Comparison of ENCODE assay signal across 21 mouse cellular contexts in genomic region chr5:88690681-88691505, GRCm38 (mm10). TPM values are rescaled to one million over a fixed set of nuclear protein-coding genes. Genes with fewer than 3 reads are reported as not detected.
DNase-seq lines count a peak whose midpoint lies in the region; ATAC-seq and TF ChIP-seq lines count a peak whose summit lies in the region.
"Had no signal": no experiment of that assay in that cellular context is flagged by ENCODE, and none has a peak within 500 bp of the region (broad histone marks: within the 10 kb centered on the region; RNA-seq: fewer than 3 reads in every experiment).

No protein-coding gene starts in this region.

- WGBS in liver, embryonic 12.5 days (ENCODE audit: insufficient replicate concordance) = 64% methylated on average over 10 of the region's 10 CpGs
- WGBS in liver, embryonic 15.5 days (ENCODE audit: insufficient replicate concordance) = 59% methylated on average over 10 of the region's 10 CpGs
- 74% methylated on average over 10 of the region's 10 CpGs for WGBS in hindbrain, embryonic 12.5 days

- TF ChIP-seq EP300 in CH12.LX (IDR thresholded peaks at IDR 0.05; ENCODE audit: low read length) = no peak

- ATAC-seq in liver, embryonic 12.5 days = peak; percentile 27; the same call in 1 of the 2 replicates
- peak; percentile 51 for ATAC-seq in liver, embryonic 15.5 days (ENCODE audit: insufficient read depth)
- ATAC-seq in hindbrain, embryonic 12.5 days (ENCODE audit: low FRiP score) = no peak
- ATAC-seq: CD4-positive, CD25-positive, alpha-beta regulatory T cell, adult 4 months; forebrain, embryonic 13.5 days; forebrain, postnatal 0 days had no signal

- TF ChIP-seq RAD21 in CH12.LX (IDR thresholded peaks at IDR 0.05; ENCODE audit: low read depth, low read length) = no peak

- no peak for TF ChIP-seq POLR2A in CH12.LX (IDR thresholded peaks at IDR 0.05; ENCODE audit: low read depth, low read length)

- in situ Hi-C loops in CH12.LX (cut with MboI; ENCODE audit: low pct_ligation_motif_present, low pct_unique_long_range_greater_than_20kb, low sequenced_read_pairs) = no loop called here

- H3K36me3 ChIP-seq in liver, embryonic 12.5 days = no peaks in the 10 kb centered on the region
- no peaks in the 10 kb centered on the region for H3K36me3 ChIP-seq in CH12.LX (replicated peaks in 1 of 2; ENCODE audit: control insufficient read depth in 1 of 2, insufficient read depth in 1 of 2, low read length in 1 of 2)
- no peaks in the 10 kb centered on the region for H3K36me3 ChIP-seq in liver, embryonic 15.5 days (replicated peaks)
- no peaks in the 10 kb centered on the region for H3K36me3 ChIP-seq in hindbrain, embryonic 12.5 days
- H3K36me3 ChIP-seq: embryonic facial prominence, embryonic 12.5 days; hindbrain, embryonic 10.5 days; hindbrain, embryonic 15.5 days had no signal

- TF ChIP-seq CTCF in CH12.LX (conservative IDR thresholded peaks at IDR 0.05 in 1 of 2, IDR thresholded peaks at IDR 0.05 in 1 of 2; ENCODE audit: low read depth in 2 of 2, low read length in 2 of 2) = no peak

- H3K4me3 ChIP-seq in liver, embryonic 12.5 days = no peak overlapping the region
- no peak overlapping the region for H3K4me3 ChIP-seq in CH12.LX (replicated peaks in 1 of 3; ENCODE audit: low read depth in 2 of 3, low read length in 2 of 3, poor library complexity in 1 of 3)
- no peak overlapping the region for H3K4me3 ChIP-seq in liver, embryonic 15.5 days (replicated peaks)
- no peak overlapping the region for H3K4me3 ChIP-seq in hindbrain, embryonic 12.5 days
- H3K4me3 ChIP-seq: embryonic facial prominence, embryonic 12.5 days; forebrain, embryonic 13.5 days; hindbrain, embryonic 10.5 days; hindbrain, embryonic 15.5 days had no signal

- no peaks in the 10 kb centered on the region for H3K79me2 ChIP-seq in CH12.LX (replicated peaks; ENCODE audit: control insufficient read depth, extremely low read depth, insufficient read depth, poor library complexity, severe bottlenecking)

- H3K27ac ChIP-seq in liver, embryonic 12.5 days = no peak overlapping the region
- H3K27ac ChIP-seq in CH12.LX (ENCODE audit: insufficient read depth, low read depth) = no peak overlapping the region
- H3K27ac ChIP-seq in liver, embryonic 15.5 days (replicated peaks) = peak overlapping the region; percentile 38
- H3K27ac ChIP-seq in hindbrain, embryonic 12.5 days = no peak overlapping the region
- H3K27ac ChIP-seq: embryonic facial prominence, embryonic 12.5 days; forebrain, embryonic 13.5 days; hindbrain, embryonic 10.5 days; hindbrain, embryonic 15.5 days had no signal

- H3K4me1 ChIP-seq in liver, embryonic 12.5 days = peaks cover 17% of the 10 kb centered on the region
- H3K4me1 ChIP-seq in CH12.LX (ENCODE audit: control insufficient read depth in 1 of 2, insufficient read depth in 2 of 2) = peaks cover 0 to 3% of the 10 kb centered on the region in 2 experiments; a peak in 1 of 4 replicates
- peaks cover 15% of the 10 kb centered on the region for H3K4me1 ChIP-seq in liver, embryonic 15.5 days (replicated peaks)
- H3K4me1 ChIP-seq in hindbrain, embryonic 12.5 days = no peaks in the 10 kb centered on the region
- H3K4me1 ChIP-seq: embryonic facial prominence, embryonic 12.5 days; forebrain, embryonic 13.5 days; hindbrain, embryonic 10.5 days; hindbrain, embryonic 15.5 days had no signal

- dilution Hi-C loops in CH12.LX (cut with MboI; ENCODE audit: extremely low pct_ligation_motif_present, extremely low pct_unique_long_range_greater_than_20kb, low sequenced_read_pairs) = no loop called here

- DNase-seq in heart, adult 11 months = peak; percentile 51
- no peak for DNase-seq in heart, postnatal 4 days
- DNase-seq in liver = no peak
- no peak for DNase-seq in CH12.LX (ENCODE audit: extremely low read depth)
- DNase-seq in urinary bladder, adult 18-20 months (ENCODE audit: low spot score in 2 of 2) = no peak
- DNase-seq: adrenal gland, postnatal 10 days; B cell, adult 2 months; cerebellum, adult 11-12 months; cerebellum, adult 9-10 months; cerebellum, postnatal 25 days; forebrain, postnatal 0 days; gastrocnemius, postnatal 25 days; heart, postnatal 10 days had no signal

- peaks cover 9% of the 10 kb centered on the region; the same call in 1 of the 2 replicates for H3K27me3 ChIP-seq in liver, embryonic 12.5 days (replicated peaks)
- H3K27me3 ChIP-seq in CH12.LX (replicated peaks) = no peaks in the 10 kb centered on the region
- H3K27me3 ChIP-seq in liver, embryonic 15.5 days = peaks cover 10% of the 10 kb centered on the region
- no peaks in the 10 kb centered on the region for H3K27me3 ChIP-seq in hindbrain, embryonic 12.5 days
- H3K27me3 ChIP-seq: embryonic facial prominence, embryonic 12.5 days; forebrain, embryonic 13.5 days; hindbrain, embryonic 15.5 days had no signal

- no peaks in the 10 kb centered on the region for H3K9me3 ChIP-seq in liver, embryonic 12.5 days (replicated peaks)
- H3K9me3 ChIP-seq in CH12.LX (replicated peaks; ENCODE audit: low read length) = no peaks in the 10 kb centered on the region
- H3K9me3 ChIP-seq in liver, embryonic 15.5 days (replicated peaks) = no peaks in the 10 kb centered on the region
- H3K9me3 ChIP-seq in hindbrain, embryonic 12.5 days (replicated peaks) = no peaks in the 10 kb centered on the region
- H3K9me3 ChIP-seq: embryonic facial prominence, embryonic 12.5 days; forebrain, embryonic 13.5 days; hindbrain, embryonic 10.5 days; hindbrain, embryonic 15.5 days had no signal

- H3K9ac ChIP-seq in liver, embryonic 12.5 days = no peak overlapping the region
- H3K9ac ChIP-seq in CH12.LX (ENCODE audit: insufficient read depth, low read depth) = no peak overlapping the region
- no peak overlapping the region for H3K9ac ChIP-seq in liver, embryonic 15.5 days
- H3K9ac ChIP-seq in hindbrain, embryonic 12.5 days = no peak overlapping the region
- H3K9ac ChIP-seq: embryonic facial prominence, embryonic 12.5 days; forebrain, embryonic 13.5 days; forebrain, postnatal 0 days; hindbrain, embryonic 15.5 days had no signal

- no peak overlapping the region for H3K4me2 ChIP-seq in liver, embryonic 12.5 days
- H3K4me2 ChIP-seq in CH12.LX (ENCODE audit: insufficient read depth, low read depth, poor library complexity, severe bottlenecking) = no peak overlapping the region
- 0 out of 2 replicates have a peak overlapping the region, but pooled peaks have one; percentile 6 for H3K4me2 ChIP-seq in liver, embryonic 15.5 days
- no peak overlapping the region for H3K4me2 ChIP-seq in hindbrain, embryonic 12.5 days (replicated peaks)
- H3K4me2 ChIP-seq: embryonic facial prominence, embryonic 12.5 days; forebrain, embryonic 13.5 days; hindbrain, embryonic 15.5 days had no signal

TF ChIP-seq in CH12.LX, 34 proteins besides CTCF, POLR2A, EP300 and RAD21:
- TF ChIP-seq TBP (conservative IDR thresholded peaks at IDR 0.05; ENCODE audit: low read depth, low read length) (0 out of 2 replicates have a peak, but pooled peaks have one; percentile 18), HCFC1 (IDR thresholded peaks at IDR 0.05; ENCODE audit: low read depth, low read length) (no peak)

RNA-seq across cellular contexts. Expression of gene Grsf1, which starts 14.9 kb away (rescaled TPM):
- total RNA-seq in heart, postnatal 4 days (2021) = 100 to 1,000 TPM; 180 to 186 TPM
- polyA plus RNA-seq in liver, embryonic 12.5 days (2016; fragmentation: Nextera tagmentation; extraction: Ambion mirVana) = 47.0 and 48.6 TPM in 2 replicates
- total RNA-seq in CH12.LX (2012; rRNA removed) = 56.8 and 60.5 TPM in 2 replicates
- total RNA-seq in CH12.LX (2014; rRNA removed) = 109 and 115 TPM in 2 replicates
- polyA plus RNA-seq in CH12.LX (2012; ENCODE audit: insufficient read length, low read depth) = 100 and 126 TPM in 2 replicates
- polyA plus RNA-seq in liver, embryonic 15.5 days (2015; fragmentation: Nextera tagmentation; extraction: Ambion mirVana) = 25.6 and 26.7 TPM in 2 replicates
- 88.6 and 88.9 TPM in 2 replicates for polyA plus RNA-seq in hindbrain, embryonic 12.5 days (2016; fragmentation: Nextera tagmentation; extraction: Ambion mirVana)

RNA-seq across cellular contexts. Expression of gene Mob1b, which starts 29.8 kb away (rescaled TPM):
- total RNA-seq in heart, postnatal 4 days (2021) = 10 to 100 TPM; 66.7 to 71.6 TPM
- polyA plus RNA-seq in liver, embryonic 12.5 days (2016; fragmentation: Nextera tagmentation; extraction: Ambion mirVana) = 13.3 and 13.5 TPM in 2 replicates
- total RNA-seq in CH12.LX (2012; rRNA removed) = 7.0 and 7.6 TPM in 2 replicates
- 11.9 and 13.0 TPM in 2 replicates for total RNA-seq in CH12.LX (2014; rRNA removed)
- 9.0 and 10.5 TPM in 2 replicates for polyA plus RNA-seq in CH12.LX (2012; ENCODE audit: insufficient read length, low read depth)
- polyA plus RNA-seq in liver, embryonic 15.5 days (2015; fragmentation: Nextera tagmentation; extraction: Ambion mirVana) = 9.1 and 9.4 TPM in 2 replicates
- 14.7 and 16.2 TPM in 2 replicates for polyA plus RNA-seq in hindbrain, embryonic 12.5 days (2016; fragmentation: Nextera tagmentation; extraction: Ambion mirVana)
